Mouse (Mus musculus): ENCODE data around the gene Trim6. TPM values are rescaled to one million over a fixed set of nuclear protein-coding genes. Genes with fewer than 3 reads are reported as not detected.
"Not testable (repeated sequence)": the region's sequence is repeated elsewhere in the genome, so short reads cannot be mapped to it uniquely, and the experiment has no call there.

Trim6 gene
- polyA plus RNA-seq, 1 experiment, result 1.4 TPM

- Histone ChIP-seq H3K4me3 (ENCODE audit: insufficient read depth, low read length) (no peak overlapping the region), H3K27ac (ENCODE audit: insufficient read depth, low read length) (no peak overlapping the region), H3K4me1 (ENCODE audit: control insufficient read depth, insufficient read depth, low read length) (no peaks in the 10 kb centered on the region)
- TF ChIP-seq POLR2A (IDR thresholded peaks at IDR 0.05; ENCODE audit: low read depth, low read length), result no peak
- no peak for TF ChIP-seq CTCF (IDR thresholded peaks at IDR 0.05; ENCODE audit: borderline replicate concordance, insufficient read depth, low read length)
Measured at GRCm38 (mm10) chr7:104206197-104206596, 12.4 kb upstream of the Trim6 start.

GRCm38 (mm10) chr7:104216011-104216535 lies 2.5 kb upstream of the Trim6 start:
- TF ChIP-seq POLR2A (IDR thresholded peaks at IDR 0.05; ENCODE audit: low read depth, low read length), result no peak
- TF ChIP-seq CTCF (IDR thresholded peaks at IDR 0.05; ENCODE audit: borderline replicate concordance, insufficient read depth, low read length), result no peak

DNA sequence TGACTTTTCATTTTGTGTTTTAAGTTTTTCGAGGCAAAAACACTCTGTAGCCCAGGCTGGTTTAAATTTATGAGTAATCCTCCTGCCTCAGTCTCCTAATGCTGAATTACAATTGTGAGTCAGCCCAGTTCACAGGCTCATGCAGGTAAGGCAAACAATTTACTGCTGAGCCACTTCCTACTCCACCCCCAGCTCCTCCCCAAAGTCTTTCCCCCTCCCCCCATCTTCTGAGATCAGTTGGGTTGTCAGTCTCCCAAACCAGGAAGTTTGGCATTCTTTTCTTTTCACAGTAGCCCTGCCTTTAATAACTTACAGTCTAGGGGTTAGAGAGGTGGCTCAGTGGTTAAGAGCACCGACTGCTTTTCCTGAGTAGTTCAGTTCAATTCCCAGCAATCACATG lies 712 bp upstream of the Trim6 start:
- TF ChIP-seq CTCF (IDR thresholded peaks at IDR 0.05; ENCODE audit: borderline replicate concordance, insufficient read depth, low read length) (no peak), POLR2A (IDR thresholded peaks at IDR 0.05; ENCODE audit: low read depth, low read length) (no peak)
- H3K4me3 ChIP-seq (ENCODE audit: insufficient read depth, low read length), result no peak overlapping the region
- no peak overlapping the region for H3K27ac ChIP-seq (ENCODE audit: insufficient read depth, low read length)
- no peaks in the 10 kb centered on the region for H3K4me1 ChIP-seq (ENCODE audit: control insufficient read depth, insufficient read depth, low read length)

More at GRCm38 (mm10) chr7:104216011-104216535, 2.5 kb upstream of the Trim6 start:
- no peak overlapping the region for H3K27ac ChIP-seq (ENCODE audit: insufficient read depth, low read length)
- H3K4me1 ChIP-seq (ENCODE audit: control insufficient read depth, insufficient read depth, low read length), result no peaks in the 10 kb centered on the region
- H3K4me3 ChIP-seq (ENCODE audit: insufficient read depth, low read length), result no peak overlapping the region

DNA sequence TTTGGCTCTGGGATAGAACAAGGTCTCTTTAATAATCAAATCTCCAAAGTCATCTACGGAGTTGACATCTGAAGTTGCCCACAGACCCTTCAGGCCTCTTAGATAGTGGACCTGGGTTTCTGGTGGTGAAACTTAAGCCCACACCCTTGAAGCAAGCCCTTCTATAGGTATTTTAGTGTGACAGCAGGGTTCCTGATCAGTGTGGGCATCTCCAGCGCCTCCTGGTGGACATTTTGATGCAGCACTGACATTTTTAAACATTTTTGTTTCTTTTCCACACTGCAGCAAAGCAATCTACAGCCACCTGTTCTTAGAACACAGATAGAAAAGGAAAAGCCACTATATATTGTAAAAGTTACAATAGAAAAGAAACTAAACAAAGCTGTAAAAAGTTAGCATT lies 12.6 kb downstream of the Trim6 start:
- no peak for TF ChIP-seq POLR2A (IDR thresholded peaks at IDR 0.05; ENCODE audit: low read depth, low read length)
- TF ChIP-seq CTCF (IDR thresholded peaks at IDR 0.05; ENCODE audit: borderline replicate concordance, insufficient read depth, low read length), result peak; percentile 40; the same call in 1 of the 2 replicates
- Histone ChIP-seq H3K27ac (ENCODE audit: insufficient read depth, low read length) (no peak overlapping the region), H3K4me3 (ENCODE audit: insufficient read depth, low read length) (no peak overlapping the region)

GRCm38 (mm10) chr7:104240857-104241256 lies 22.3 kb downstream of the Trim6 start:
- H3K27ac ChIP-seq (ENCODE audit: insufficient read depth, low read length), result no peak overlapping the region
- no peaks in the 10 kb centered on the region for H3K4me1 ChIP-seq (ENCODE audit: control insufficient read depth, insufficient read depth, low read length)
- no peak overlapping the region for H3K4me3 ChIP-seq (ENCODE audit: insufficient read depth, low read length)
- TF ChIP-seq CTCF (IDR thresholded peaks at IDR 0.05; ENCODE audit: borderline replicate concordance, insufficient read depth, low read length) (no peak), POLR2A (IDR thresholded peaks at IDR 0.05; ENCODE audit: low read depth, low read length) (no peak)

More for the DNA sequence above, 12.6 kb downstream of the Trim6 start:
- peaks cover 5% of the 10 kb centered on the region; the same call in 1 of the 2 replicates for H3K4me1 ChIP-seq (ENCODE audit: control insufficient read depth, insufficient read depth, low read length)

GRCm38 (mm10) chr7:104243616-104244015 lies 25.0 kb downstream of the Trim6 start:
- Histone ChIP-seq H3K4me1 (ENCODE audit: control insufficient read depth, insufficient read depth, low read length) (no peaks in the 10 kb centered on the region), H3K27ac (ENCODE audit: insufficient read depth, low read length) (no peak overlapping the region)
- no peak for TF ChIP-seq POLR2A (IDR thresholded peaks at IDR 0.05; ENCODE audit: low read depth, low read length)
- TF ChIP-seq CTCF (IDR thresholded peaks at IDR 0.05; ENCODE audit: borderline replicate concordance, insufficient read depth, low read length), result no peak

GRCm38 (mm10) chr7:104244287-104245181 lies 25.9 kb downstream of the Trim6 start, which contains the start of gene Trim34a:
TSS of gene Trim34a (plus strand) at chr7:104244457.
- Histone ChIP-seq H3K4me1 (ENCODE audit: control insufficient read depth, insufficient read depth, low read length) (no peaks in the 10 kb centered on the region), H3K4me3 (ENCODE audit: insufficient read depth, low read length) (peak within 1 kb of the TSS; percentile 76), H3K27ac (ENCODE audit: insufficient read depth, low read length) (0 out of 2 replicates have a peak within 1 kb of the TSS, but pooled peaks have one; percentile 34)
- TF ChIP-seq POLR2A (IDR thresholded peaks at IDR 0.05; ENCODE audit: low read depth, low read length) (peak; percentile 68), CTCF (IDR thresholded peaks at IDR 0.05; ENCODE audit: borderline replicate concordance, insufficient read depth, low read length) (no peak)

More at GRCm38 (mm10) chr7:104243616-104244015, 25.0 kb downstream of the Trim6 start:
- H3K4me3 ChIP-seq (ENCODE audit: insufficient read depth, low read length), result no peak overlapping the region

DNA sequence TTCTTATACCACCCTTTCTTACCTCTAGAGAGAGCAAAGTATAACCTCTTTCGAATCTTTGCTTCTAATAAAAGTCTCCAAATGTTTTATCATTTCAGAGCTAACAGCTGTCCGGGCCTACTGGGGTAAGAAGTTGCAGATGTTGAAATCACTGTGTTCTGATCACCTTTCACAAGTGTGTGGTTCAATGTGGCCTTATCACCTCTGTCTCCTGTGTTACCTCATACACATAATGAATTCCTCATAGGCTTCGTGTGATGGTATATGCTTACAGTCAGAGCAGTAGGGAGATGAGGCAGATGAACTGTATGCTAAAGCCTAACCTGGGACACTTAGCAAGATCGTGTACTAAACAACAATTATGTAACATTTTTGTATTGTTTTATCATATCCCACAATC lies 41.8 kb downstream of the Trim6 start:
- H3K4me3 ChIP-seq (ENCODE audit: insufficient read depth, low read length); H3K4me1 ChIP-seq (ENCODE audit: control insufficient read depth, insufficient read depth, low read length); H3K27ac ChIP-seq (ENCODE audit: insufficient read depth, low read length): not testable (repeated sequence)

GRCm38 (mm10) chr7:104265335-104265734 lies 46.7 kb downstream of the Trim6 start:
- H3K4me3 ChIP-seq (ENCODE audit: insufficient read depth, low read length); H3K27ac ChIP-seq (ENCODE audit: insufficient read depth, low read length); H3K4me1 ChIP-seq (ENCODE audit: control insufficient read depth, insufficient read depth, low read length): not testable (repeated sequence)

DNA sequence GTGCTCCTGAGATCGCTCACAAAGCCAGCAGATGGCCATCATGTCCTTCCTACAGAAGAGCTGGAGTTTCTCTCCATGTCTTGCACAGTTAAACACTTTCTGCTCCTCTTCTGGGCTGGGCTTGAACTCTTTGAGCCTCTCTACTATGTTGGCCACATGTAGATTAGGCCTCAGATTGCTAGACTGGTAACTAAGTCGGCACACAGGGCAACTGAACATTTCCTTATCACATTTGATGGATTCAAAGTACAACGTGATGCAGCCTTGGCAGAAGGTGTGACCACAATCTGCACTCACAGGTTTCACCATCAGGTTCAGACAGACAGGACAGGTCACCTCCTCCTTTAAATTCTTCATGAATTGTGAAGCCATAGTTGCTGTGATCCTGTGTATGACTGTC lies 60.8 kb downstream of the Trim6 start:
- not testable (repeated sequence) for H3K4me3 ChIP-seq (ENCODE audit: insufficient read depth, low read length); H3K4me1 ChIP-seq (ENCODE audit: control insufficient read depth, insufficient read depth, low read length); H3K27ac ChIP-seq (ENCODE audit: insufficient read depth, low read length)

Other genes with a start within 250 kb of the Trim6 start
- gene Olfr635, start 247.6 kb upstream of the Trim6 start, polyA plus RNA-seq (2011; ENCODE audit: insufficient read length, low read depth, missing spikeins), result not detected in 2 replicates
- gene Olfr638, start 220.0 kb upstream of the Trim6 start, polyA plus RNA-seq (2011; ENCODE audit: insufficient read length, low read depth, missing spikeins), result not detected in 2 replicates
- gene Olfr639, start 201.5 kb upstream of the Trim6 start, polyA plus RNA-seq (2011; ENCODE audit: insufficient read length, low read depth, missing spikeins), result not detected in 2 replicates
- gene Olfr640, start 193.2 kb upstream of the Trim6 start, polyA plus RNA-seq (2011; ENCODE audit: insufficient read length, low read depth, missing spikeins), result not detected in 2 replicates
- gene Olfr641, start 183.3 kb upstream of the Trim6 start, polyA plus RNA-seq (2011; ENCODE audit: insufficient read length, low read depth, missing spikeins), result not detected in 2 replicates
- gene Olfr642, start 166.1 kb upstream of the Trim6 start, polyA plus RNA-seq (2011; ENCODE audit: insufficient read length, low read depth, missing spikeins), result not detected in 2 replicates
- gene 4930516K23Rik, start 157.3 kb upstream of the Trim6 start, polyA plus RNA-seq (2011; ENCODE audit: insufficient read length, low read depth, missing spikeins), result not detected in 2 replicates
- not detected in 2 replicates for gene Olfr644, start 146.9 kb upstream of the Trim6 start, polyA plus RNA-seq (2011; ENCODE audit: insufficient read length, low read depth, missing spikeins)
- not detected in 2 replicates for gene Olfr645, start 133.3 kb upstream of the Trim6 start, polyA plus RNA-seq (2011; ENCODE audit: insufficient read length, low read depth, missing spikeins)
- not detected in 2 replicates for gene Olfr646, start 113.9 kb upstream of the Trim6 start, polyA plus RNA-seq (2011; ENCODE audit: insufficient read length, low read depth, missing spikeins)
- gene Ubqln5, start 89.0 kb upstream of the Trim6 start, polyA plus RNA-seq (2011; ENCODE audit: insufficient read length, low read depth, missing spikeins), result not detected in 2 replicates
- gene Olfr643, start 81.4 kb upstream of the Trim6 start, polyA plus RNA-seq (2011; ENCODE audit: insufficient read length, low read depth, missing spikeins), result not detected in 2 replicates
- not detected in 2 replicates for gene Ubqln3, start 75.5 kb upstream of the Trim6 start, polyA plus RNA-seq (2011; ENCODE audit: insufficient read length, low read depth, missing spikeins)
- gene Ubqlnl, start 68.2 kb upstream of the Trim6 start, polyA plus RNA-seq (2011; ENCODE audit: insufficient read length, low read depth, missing spikeins), result not detected in 2 replicates
- gene Olfm5, start 54.0 kb upstream of the Trim6 start, polyA plus RNA-seq (2011; ENCODE audit: insufficient read length, low read depth, missing spikeins), result not detected in 2 replicates
- not detected in 2 replicates for gene Olfr648, start 35.4 kb upstream of the Trim6 start, polyA plus RNA-seq (2011; ENCODE audit: insufficient read length, low read depth, missing spikeins)
- gene Olfr649, start 22.8 kb upstream of the Trim6 start, polyA plus RNA-seq (2011; ENCODE audit: insufficient read length, low read depth, missing spikeins), result not detected in 2 replicates
- gene Trim34a, start 25.7 kb downstream of the Trim6 start, polyA plus RNA-seq (2011; ENCODE audit: insufficient read length, low read depth, missing spikeins), result 4.9 and 5.8 TPM in 2 replicates
- gene Trim5, start 69.3 kb downstream of the Trim6 start, polyA plus RNA-seq (2011; ENCODE audit: insufficient read length, low read depth, missing spikeins), result 2.1 and 2.4 TPM in 2 replicates
- gene Trim12a, start 96.7 kb downstream of the Trim6 start, polyA plus RNA-seq (2011; ENCODE audit: insufficient read length, low read depth, missing spikeins), result 21.7 and 23.2 TPM in 2 replicates
- not detected in 2 replicates for gene Trim34b, start 110.7 kb downstream of the Trim6 start, polyA plus RNA-seq (2011; ENCODE audit: insufficient read length, low read depth, missing spikeins)
- gene Trim12c, start 134.6 kb downstream of the Trim6 start, polyA plus RNA-seq (2011; ENCODE audit: insufficient read length, low read depth, missing spikeins), result 16.1 and 17.2 TPM in 2 replicates
- not detected in 2 replicates for gene Trim30b, start 151.1 kb downstream of the Trim6 start, polyA plus RNA-seq (2011; ENCODE audit: insufficient read length, low read depth, missing spikeins)
- not detected in 2 replicates for gene Trim30c, start 182.0 kb downstream of the Trim6 start, polyA plus RNA-seq (2011; ENCODE audit: insufficient read length, low read depth, missing spikeins)
- gene Trim30a, start 246.4 kb downstream of the Trim6 start, polyA plus RNA-seq (2011; ENCODE audit: insufficient read length, low read depth, missing spikeins), result 7.6 and 10.4 TPM in 2 replicates